Mouse (Mus musculus): ENCODE measurements around the gene Sec24d.

DNA sequence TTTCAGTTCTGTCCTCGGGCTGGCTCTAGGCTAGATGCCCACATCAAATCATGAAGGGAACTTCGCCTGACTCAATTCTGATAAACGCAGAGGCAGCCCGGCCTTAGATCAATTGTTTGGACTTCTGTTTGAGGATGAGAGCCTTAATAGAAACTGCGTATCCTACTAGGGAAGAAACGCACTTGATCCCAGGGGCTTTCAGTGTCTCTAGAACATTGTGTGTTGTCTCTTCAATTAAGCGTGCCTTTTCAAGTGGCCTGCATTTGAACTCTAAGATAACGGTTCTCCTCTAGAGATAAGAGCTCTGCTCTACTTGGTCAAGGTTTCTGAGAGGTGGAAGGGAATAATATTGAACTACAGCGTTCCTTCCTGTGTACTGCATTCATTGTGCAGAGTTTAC lies 49.8 kb downstream of the Sec24d start:
- no peak for TF ChIP-seq EP300 (IDR thresholded peaks at IDR 0.05; ENCODE audit: low read depth)
- no peak for TF ChIP-seq CTCF (IDR thresholded peaks at IDR 0.05; ENCODE audit: low read depth)
